Comparison of ENCODE assay signal across 19 mouse cellular contexts in genomic region chr10:21000871-21001270, GRCm38 (mm10). TPM values are rescaled to one million over a fixed set of nuclear protein-coding genes. Genes with fewer than 3 reads are reported as not detected.
DNase-seq lines count a peak whose midpoint lies in the region; TF ChIP-seq lines count a peak whose summit lies in the region.
"Had no signal": no experiment of that assay in that cellular context is flagged by ENCODE, and none has a peak within 500 bp of the region (broad histone marks: within the 10 kb centered on the region; RNA-seq: fewer than 3 reads in every experiment).

No protein-coding gene starts in this region.

- H3K27ac ChIP-seq in thymus, adult 2 months (ENCODE audit: control insufficient read depth, insufficient read depth, low read length): peak overlapping the region; percentile 57
- H3K27ac ChIP-seq: embryonic facial prominence, embryonic 10.5 days; embryonic facial prominence, embryonic 12.5 days; forebrain, embryonic 13.5 days; forebrain, embryonic 15.5 days had no signal

- TF ChIP-seq CTCF in thymus, adult 2 months (IDR thresholded peaks at IDR 0.05; ENCODE audit: borderline replicate concordance, control insufficient read depth, extremely low read depth, insufficient read depth, low read length, poor library complexity): no peak

- peaks cover 14% of the 10 kb centered on the region for H3K4me1 ChIP-seq in thymus, adult 2 months (replicated peaks; ENCODE audit: control insufficient read depth, insufficient read depth, low read length)
- H3K4me1 ChIP-seq: embryonic facial prominence, embryonic 10.5 days; embryonic facial prominence, embryonic 12.5 days; forebrain, embryonic 13.5 days; forebrain, embryonic 15.5 days had no signal

- intact Hi-C loops in heart, postnatal 14 days (cut with DNase I): no loop called here
- intact Hi-C loops in heart, postnatal 36 days (cut with DNase I): no loop called here

- H3K27me3 ChIP-seq in thymus, adult 2 months (ENCODE audit: control insufficient read depth, insufficient read depth, low read length): no peaks in the 10 kb centered on the region
- H3K27me3 ChIP-seq: embryonic facial prominence, embryonic 12.5 days; forebrain, embryonic 13.5 days; forebrain, embryonic 15.5 days had no signal

- TF ChIP-seq POLR2A in thymus, adult 2 months (IDR thresholded peaks at IDR 0.05; ENCODE audit: control insufficient read depth, extremely low read depth, insufficient read depth, low read length, poor library complexity): no peak

- no peak overlapping the region for H3K4me3 ChIP-seq in thymus, adult 2 months (ENCODE audit: control insufficient read depth, insufficient read depth, low read length)
- H3K4me3 ChIP-seq: embryonic facial prominence, embryonic 10.5 days; embryonic facial prominence, embryonic 12.5 days; forebrain, embryonic 13.5 days; forebrain, embryonic 15.5 days had no signal

- 8% methylated on average over 6 of the region's 6 CpGs for WGBS in thymus, adult 2 months

- peak; percentile 35 for DNase-seq in thymus, adult 2 months
- peak; percentile 26 to 42 for DNase-seq in thymus, postnatal 10 days (ENCODE audit: low spot score in 2 of 2)
- DNase-seq in thymus, postnatal 25 days: peak; percentile 49
- peak; percentile 42 for DNase-seq in thymus, postnatal 4 days
- DNase-seq in heart, adult 11 months: no peak
- DNase-seq in heart, postnatal 14 days: no peak
- DNase-seq in heart, postnatal 36 days: no peak
- no peak for DNase-seq in kidney, postnatal 36 days
- DNase-seq: adrenal gland, adult 2 months; adrenal gland, postnatal 10 days; adrenal gland, postnatal 25 days; cerebellum, adult 11 months; cerebellum, adult 18-20 months; cerebellum, adult 8-10 months; cerebellum, adult 9-11 months had no signal

- H3K36me3 ChIP-seq in thymus, adult 2 months (ENCODE audit: control insufficient read depth, insufficient read depth, low read length): no peaks in the 10 kb centered on the region
- H3K36me3 ChIP-seq: embryonic facial prominence, embryonic 12.5 days had no signal

RNA-seq across cellular contexts. Expression of gene Ahi1, which starts 48.5 kb away (rescaled TPM):
- polyA plus RNA-seq in thymus, adult 2 months (2012; rRNA removed): 5.4 and 6.1 TPM in 2 replicates
- 1 to 10 TPM; 1.7 to 2.1 TPM for total RNA-seq in heart, postnatal 14 days (2021)
- 1 to 10 TPM; 1.1 to 1.6 TPM for total RNA-seq in heart, postnatal 36 days (2021)

Comparison
In these comparisons a context has a peak if more than half of its experiments do, and no peak if none do; other contexts are left out.
1. DNase-seq: peak in thymus, adult 2 months (single experiment), thymus, postnatal 10 days (2 of 2), thymus, postnatal 25 days (single experiment) and thymus, postnatal 4 days (single experiment); none in heart, adult 11 months (single experiment), heart, postnatal 14 days (0 of 2), heart, postnatal 36 days (0 of 2) and kidney, postnatal 36 days (0 of 2).